Mouse (Mus musculus): Measurements from ENCODE around the gene Gm45062. TPM values are rescaled to one million over a fixed set of nuclear protein-coding genes. Genes with fewer than 3 reads are reported as not detected.

Gene Gm45062
- total and polyA plus RNA-seq, 2 experiments from 2014 or later: 3.0 TPM; not detected in 1

DNA sequence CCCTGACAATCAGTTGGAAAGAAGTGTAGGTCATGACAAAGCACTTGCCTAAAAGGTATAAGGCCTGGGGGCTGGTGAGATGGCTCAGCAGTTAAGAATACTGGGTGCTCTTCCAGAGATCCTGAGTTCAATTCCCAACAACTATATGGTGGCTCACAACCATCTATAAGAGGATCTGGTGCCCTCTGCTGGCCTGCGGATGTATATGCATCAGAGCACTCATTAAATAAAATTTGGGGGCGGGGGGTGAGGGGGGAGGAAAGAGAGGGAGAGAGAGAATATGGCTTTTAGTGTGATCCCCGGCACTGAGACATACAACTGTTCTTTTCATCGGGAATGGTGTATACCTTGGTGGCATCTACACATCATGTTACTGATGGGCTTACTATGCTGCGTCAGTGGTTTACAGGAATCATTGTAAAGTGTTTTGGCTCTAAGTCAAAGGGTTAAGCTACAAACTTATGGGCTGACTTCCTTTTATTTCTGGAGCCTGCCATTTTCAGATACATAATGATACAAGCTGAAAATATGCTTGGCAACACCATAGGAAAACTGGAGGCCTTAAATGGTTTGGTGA, 19.3 kb downstream of the Gm45062 start:
- DNase-seq (ENCODE audit: low spot score): no peak
- H3K36me3 ChIP-seq (replicated peaks; ENCODE audit: control insufficient read depth, insufficient read depth, low read length): no peaks in the 10 kb centered on the region
- ATAC-seq (ENCODE audit: insufficient read depth, low read depth): no peak
- H3K27ac ChIP-seq (ENCODE audit: low read depth): no peak overlapping the region
- no peak overlapping the region for H3K9ac ChIP-seq (replicated peaks; ENCODE audit: low read depth, low read length)
- H3K9me3 ChIP-seq (replicated peaks; ENCODE audit: control insufficient read depth, low read length): no peaks in the 10 kb centered on the region
- 77% methylated on average over 5 of the region's 5 CpGs for WGBS
- TF ChIP-seq CTCF (IDR thresholded peaks at IDR 0.05; ENCODE audit: low read depth): no peak
- no peak for TF ChIP-seq EP300 (IDR thresholded peaks at IDR 0.05; ENCODE audit: low read depth)
- no peaks in the 10 kb centered on the region for H3K4me1 ChIP-seq (ENCODE audit: control insufficient read depth, insufficient read depth)
- H3K4me3 ChIP-seq (ENCODE audit: low read depth, low read length): no peak overlapping the region
- H3K4me2 ChIP-seq (ENCODE audit: low read depth, low read length): no peak overlapping the region
- no peaks in the 10 kb centered on the region for H3K27me3 ChIP-seq (ENCODE audit: control insufficient read depth, insufficient read depth, low read length)

DNA sequence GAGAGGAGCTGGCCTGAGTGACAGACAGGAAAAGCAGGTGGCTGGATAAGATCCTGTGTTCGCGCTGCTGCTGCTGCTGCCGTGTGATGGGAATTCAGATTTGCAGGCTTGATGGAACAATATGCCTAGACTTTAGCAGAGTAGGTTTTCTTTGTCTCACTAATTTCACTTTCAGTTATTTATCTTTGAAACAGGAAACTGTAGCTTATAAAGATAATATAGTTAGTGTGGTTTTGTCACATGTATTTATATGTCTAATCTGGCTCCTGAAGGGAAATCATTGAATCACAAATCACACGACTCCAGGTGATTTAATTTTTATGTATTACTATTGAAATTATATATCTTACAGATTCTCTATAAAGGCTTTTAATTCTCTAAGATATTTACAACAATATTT, 24.0 kb downstream of the Gm45062 start:
- no peak for DNase-seq (ENCODE audit: low spot score)
- WGBS: 70% methylated on average over 4 of the region's 4 CpGs
- H3K4me2 ChIP-seq (ENCODE audit: low read depth, low read length): no peak overlapping the region

DNA sequence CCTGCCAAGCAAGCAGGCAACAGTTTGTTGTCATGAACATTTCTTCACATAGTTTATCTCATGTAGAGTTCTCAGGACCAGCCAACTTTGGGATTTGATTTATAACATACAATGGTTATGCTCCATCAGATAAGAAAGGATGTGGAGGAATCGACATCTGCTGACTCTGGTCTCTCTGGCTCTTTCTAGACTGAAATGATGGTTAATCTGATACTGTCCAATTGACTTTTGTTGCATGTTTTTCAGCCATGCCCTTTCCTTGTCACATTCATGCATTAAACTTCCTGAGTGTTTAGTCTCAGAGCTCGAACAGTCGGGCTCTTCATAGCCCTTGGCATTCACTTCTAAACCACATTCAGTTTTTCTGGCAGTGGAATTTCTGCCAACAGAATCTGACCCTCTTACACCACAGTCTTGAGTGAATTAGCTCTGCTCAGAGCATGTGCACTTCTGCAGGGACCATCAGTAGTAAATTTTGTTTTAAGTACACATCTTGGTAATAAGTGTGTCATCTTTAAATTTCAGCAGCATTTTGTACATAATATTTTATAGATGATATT, 26.2 kb downstream of the Gm45062 start:
- no peak for DNase-seq (ENCODE audit: low spot score)
- H3K9me3 ChIP-seq (replicated peaks; ENCODE audit: control insufficient read depth, low read length): no peaks in the 10 kb centered on the region
- no peak overlapping the region for H3K27ac ChIP-seq (ENCODE audit: low read depth)
- ATAC-seq (ENCODE audit: insufficient read depth, low read depth): no peak
- no peak overlapping the region for H3K9ac ChIP-seq (replicated peaks; ENCODE audit: low read depth, low read length)
- H3K4me1 ChIP-seq (ENCODE audit: control insufficient read depth, insufficient read depth): no peaks in the 10 kb centered on the region
- H3K4me2 ChIP-seq (ENCODE audit: low read depth, low read length): no peak overlapping the region
- H3K27me3 ChIP-seq (ENCODE audit: control insufficient read depth, insufficient read depth, low read length): no peaks in the 10 kb centered on the region
- TF ChIP-seq EP300 (IDR thresholded peaks at IDR 0.05; ENCODE audit: low read depth): no peak
- no peak for TF ChIP-seq CTCF (IDR thresholded peaks at IDR 0.05; ENCODE audit: low read depth)
- no peaks in the 10 kb centered on the region for H3K36me3 ChIP-seq (replicated peaks; ENCODE audit: control insufficient read depth, insufficient read depth, low read length)
- H3K4me3 ChIP-seq (ENCODE audit: low read depth, low read length): no peak overlapping the region
- 66% methylated on average over 3 of the region's 3 CpGs for WGBS

More for the DNA sequence above, 24.0 kb downstream of the Gm45062 start:
- Histone ChIP-seq H3K27me3 (ENCODE audit: control insufficient read depth, insufficient read depth, low read length) (no peaks in the 10 kb centered on the region), H3K4me3 (ENCODE audit: low read depth, low read length) (no peak overlapping the region), H3K4me1 (ENCODE audit: control insufficient read depth, insufficient read depth) (no peaks in the 10 kb centered on the region), H3K9ac (replicated peaks; ENCODE audit: low read depth, low read length) (no peak overlapping the region), H3K9me3 (replicated peaks; ENCODE audit: control insufficient read depth, low read length) (no peaks in the 10 kb centered on the region), H3K27ac (ENCODE audit: low read depth) (no peak overlapping the region), H3K36me3 (replicated peaks; ENCODE audit: control insufficient read depth, insufficient read depth, low read length) (no peaks in the 10 kb centered on the region)
- ATAC-seq (ENCODE audit: insufficient read depth, low read depth): no peak
- TF ChIP-seq CTCF (IDR thresholded peaks at IDR 0.05; ENCODE audit: low read depth): no peak
- no peak for TF ChIP-seq EP300 (IDR thresholded peaks at IDR 0.05; ENCODE audit: low read depth)

- Histone ChIP-seq H3K9ac (replicated peaks; ENCODE audit: low read depth, low read length) (no peak overlapping the region), H3K4me1 (ENCODE audit: control insufficient read depth, insufficient read depth) (no peaks in the 10 kb centered on the region), H3K27ac (ENCODE audit: low read depth) (no peak overlapping the region), H3K27me3 (ENCODE audit: control insufficient read depth, insufficient read depth, low read length) (no peaks in the 10 kb centered on the region), H3K4me3 (ENCODE audit: low read depth, low read length) (no peak overlapping the region), H3K36me3 (replicated peaks; ENCODE audit: control insufficient read depth, insufficient read depth, low read length) (no peaks in the 10 kb centered on the region), H3K9me3 (replicated peaks; ENCODE audit: control insufficient read depth, low read length) (no peaks in the 10 kb centered on the region), H3K4me2 (ENCODE audit: low read depth, low read length) (no peak overlapping the region)
- 96% methylated on average over 3 of the region's 3 CpGs for WGBS
- TF ChIP-seq CTCF (IDR thresholded peaks at IDR 0.05; ENCODE audit: low read depth) (no peak), EP300 (IDR thresholded peaks at IDR 0.05; ENCODE audit: low read depth) (no peak)
- ATAC-seq (ENCODE audit: insufficient read depth, low read depth) (no peak), DNase-seq (ENCODE audit: low spot score) (no peak)
Observed at GRCm38 (mm10) chr6:8286146-8286545, 26.9 kb downstream of the Gm45062 start.

- Histone ChIP-seq H3K9me3 (replicated peaks; ENCODE audit: control insufficient read depth, low read length) (no peaks in the 10 kb centered on the region), H3K36me3 (replicated peaks; ENCODE audit: control insufficient read depth, insufficient read depth, low read length) (no peaks in the 10 kb centered on the region), H3K4me2 (ENCODE audit: low read depth, low read length) (no peak overlapping the region), H3K9ac (replicated peaks; ENCODE audit: low read depth, low read length) (no peak overlapping the region), H3K27me3 (ENCODE audit: control insufficient read depth, insufficient read depth, low read length) (no peaks in the 10 kb centered on the region), H3K4me1 (ENCODE audit: control insufficient read depth, insufficient read depth) (no peaks in the 10 kb centered on the region), H3K27ac (ENCODE audit: low read depth) (no peak overlapping the region), H3K4me3 (ENCODE audit: low read depth, low read length) (no peak overlapping the region)
- DNase-seq (ENCODE audit: low spot score) (no peak), ATAC-seq (ENCODE audit: insufficient read depth, low read depth) (no peak)
- WGBS: 83% methylated on average over 4 of the region's 4 CpGs
- TF ChIP-seq CTCF (IDR thresholded peaks at IDR 0.05; ENCODE audit: low read depth) (no peak), EP300 (IDR thresholded peaks at IDR 0.05; ENCODE audit: low read depth) (no peak)
Observed at GRCm38 (mm10) chr6:8288755-8289580, 29.7 kb downstream of the Gm45062 start.
